Mouse (Mus musculus) megakaryocyte-erythroid progenitor cell, adult 5-6 weeks (primary cell): Measurements from ENCODE around the gene Ctbp1. TPM values are rescaled to one million over a fixed set of nuclear protein-coding genes. Genes with fewer than 3 reads are reported as not detected.
A peak's percentile ranks its signal among the peaks of the same experiment; 100 is the strongest.

Experiments
- ATAC-seq: replicated peaks from 2 replicates; pipeline ENCODE4 v1.8.0; 2016; ENCODE audit warnings: mild to moderate bottlenecking, inconsistent platforms; ENCODE audit not compliant: severe bottlenecking, poor library complexity, low FRiP score, low TSS enrichment
- total RNA-seq, 2 experiments: library from RNA; stranded (forward) in 1 of 2; stranded (reverse) in 1 of 2; fragments of 200-1000, 215-1000 nt in 1 of 2; fragments of >200 nt in 1 of 2; fragmentation: Nextera tagmentation in 1 of 2; gene quantifications; 2 replicates each; pipeline ENCODE4 v1.2.3; 2014 to 2017

Ctbp1 gene
- total RNA-seq, 2 experiments from 2014 or later, result 192 to 216 TPM

DNA sequence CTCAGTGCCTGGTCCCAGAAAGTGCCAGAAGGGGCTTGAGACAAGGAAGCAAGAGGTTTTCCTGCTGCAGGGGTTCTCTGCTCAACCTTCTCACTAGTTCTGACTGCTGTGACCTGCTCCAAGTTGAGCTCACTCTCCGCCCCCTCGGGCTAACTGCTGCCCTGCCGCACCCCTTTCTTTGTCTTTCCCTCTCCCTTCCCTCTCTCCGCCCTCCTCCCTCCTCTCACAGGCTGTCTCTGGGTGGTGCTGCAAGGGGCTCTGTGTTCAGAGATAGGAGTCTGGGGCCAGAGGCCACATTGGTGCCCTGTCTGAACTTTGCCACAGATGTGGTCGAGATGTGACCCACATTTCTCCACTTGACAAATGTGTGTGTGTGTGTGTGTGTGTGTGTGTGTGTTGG, 56.7 kb downstream of the Ctbp1 start, which contains the start of gene Spon2:
Gene Spon2 (minus strand): TSS at position 375 of the 400 bp plus-strand sequence.
- peak; percentile 94 for ATAC-seq

DNA sequence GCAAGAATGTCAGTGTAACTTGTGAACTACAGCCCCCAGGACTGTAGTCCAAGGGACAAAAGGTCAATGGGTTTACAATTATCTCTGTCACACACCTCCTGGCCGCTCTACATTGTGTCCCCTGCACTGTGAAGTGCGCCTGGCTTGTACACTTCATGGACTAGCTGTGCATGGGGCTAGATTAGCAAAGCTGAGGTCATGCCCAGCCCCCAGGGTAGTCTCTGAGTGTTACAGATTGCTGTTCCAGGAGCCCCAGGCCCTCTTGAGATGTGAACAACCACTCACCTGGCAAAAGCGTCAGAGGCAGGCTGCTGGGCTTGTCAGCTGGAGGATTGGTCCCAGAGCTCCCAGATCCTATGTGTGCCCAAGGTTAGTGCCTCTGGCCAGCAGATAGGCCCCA, 57.1 kb downstream of the Ctbp1 start:
- ATAC-seq, result peak; percentile 63

DNA sequence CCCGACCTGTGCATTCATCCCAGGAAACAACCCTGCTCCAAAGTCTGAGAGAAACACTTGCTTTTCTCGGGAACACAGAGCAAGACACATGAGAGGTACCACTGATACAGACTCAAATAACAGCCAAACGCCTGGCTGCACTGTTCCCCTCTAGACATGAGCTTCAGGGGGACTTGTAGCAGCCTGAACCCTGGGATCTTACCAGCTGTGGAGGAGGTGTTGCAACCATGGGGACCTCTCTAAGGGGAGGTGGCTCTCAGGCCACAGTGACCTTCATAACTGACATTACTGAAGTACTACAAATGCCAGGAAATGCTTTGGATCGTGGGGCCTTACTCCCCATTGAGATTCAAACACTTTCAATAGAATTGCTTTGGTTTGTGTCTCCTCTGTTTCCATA, 60.1 kb downstream of the Ctbp1 start:
- ATAC-seq, result no peak

DNA sequence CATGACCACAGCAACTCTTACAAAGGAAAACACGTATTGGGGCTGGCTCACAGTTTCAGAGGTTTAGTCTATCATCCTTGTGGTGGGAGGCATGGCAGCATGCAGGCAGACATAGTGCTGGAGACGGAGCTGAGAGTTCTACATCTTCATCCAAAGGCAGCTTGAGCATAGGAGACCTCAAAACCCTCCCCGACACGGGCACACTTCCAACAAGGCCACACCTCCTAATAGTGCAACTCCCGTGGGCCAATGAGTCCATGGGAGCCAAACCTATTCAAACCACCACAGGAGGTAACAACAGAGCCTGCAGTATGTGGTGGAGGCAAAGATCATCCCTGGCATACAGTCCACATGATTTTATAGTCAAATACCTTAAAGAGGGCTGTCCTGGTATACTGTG, 63.5 kb downstream of the Ctbp1 start:
- ATAC-seq, result no peak

DNA sequence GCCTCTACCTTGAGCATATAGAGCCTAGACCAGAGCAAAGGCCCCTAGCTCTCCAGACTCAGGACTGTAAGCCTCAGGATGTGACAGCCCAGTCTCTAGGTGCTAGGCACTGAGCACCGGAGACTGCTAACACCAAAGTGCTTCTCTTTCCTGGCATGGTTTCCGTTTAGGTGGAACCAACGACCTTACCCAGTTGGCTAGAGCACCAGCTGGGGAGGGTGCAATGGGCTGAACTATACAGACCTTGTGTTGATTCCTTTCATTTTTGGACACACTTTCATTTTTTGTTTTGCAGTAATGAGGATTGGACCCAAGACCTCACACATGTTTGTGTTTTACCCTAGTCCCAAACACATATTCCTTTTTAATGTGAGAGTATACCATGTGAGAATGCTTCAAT, 64.3 kb downstream of the Ctbp1 start:
- ATAC-seq, result no peak

DNA sequence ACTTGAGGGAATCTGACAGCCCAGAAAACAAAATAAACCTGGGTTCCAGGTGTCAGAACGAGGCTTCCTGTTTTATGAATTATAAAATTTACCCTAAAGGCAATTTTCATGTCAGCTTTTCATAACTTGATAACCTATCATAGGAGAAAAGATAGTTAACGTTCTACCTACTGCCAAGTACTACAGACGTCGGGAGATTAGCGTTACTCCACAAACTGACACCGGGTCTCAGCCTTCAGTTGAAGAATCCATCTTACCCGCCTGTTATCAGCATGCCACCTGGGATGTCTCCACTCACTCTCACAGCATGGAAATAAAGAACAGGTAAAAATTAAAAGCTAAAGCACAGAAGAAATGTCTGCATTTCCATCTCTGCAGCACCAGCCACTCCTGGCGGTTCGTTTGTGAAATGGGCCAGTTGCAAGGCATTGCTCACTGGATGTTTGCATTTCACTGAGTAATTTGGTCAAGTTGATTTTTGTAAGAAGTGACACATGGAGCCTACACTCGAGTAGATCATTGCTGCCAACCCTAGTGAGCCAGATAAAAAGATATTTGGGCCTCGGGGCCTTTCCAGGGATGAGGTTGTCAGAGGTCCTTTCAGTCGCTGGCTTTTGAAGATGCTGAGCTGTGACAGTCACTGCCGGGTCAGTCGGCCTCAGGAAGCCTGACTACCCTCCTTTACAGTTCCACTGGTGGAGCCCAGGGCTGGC, 66.1 kb downstream of the Ctbp1 start:
- ATAC-seq, result peak; percentile 60

DNA sequence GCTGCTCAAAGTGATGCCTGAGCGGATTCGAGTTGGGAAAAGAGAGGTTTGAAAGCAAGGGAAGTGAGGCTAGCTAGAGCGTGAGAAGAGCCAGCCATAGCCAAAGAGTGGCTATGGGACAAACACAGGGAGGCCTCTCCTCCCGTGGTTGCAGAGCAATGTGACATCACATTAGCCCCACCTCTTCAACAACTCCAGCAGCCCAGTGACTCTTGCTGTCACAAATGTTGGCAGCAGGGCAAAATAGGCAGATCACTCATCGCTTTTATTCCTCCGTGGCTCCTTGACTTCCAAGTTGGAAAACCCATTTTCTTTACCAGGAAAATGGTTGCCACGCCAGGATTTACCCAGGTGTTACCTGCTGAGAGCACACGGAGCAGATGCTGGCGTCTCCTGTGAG, 67.7 kb downstream of the Ctbp1 start:
- ATAC-seq, result no peak

DNA sequence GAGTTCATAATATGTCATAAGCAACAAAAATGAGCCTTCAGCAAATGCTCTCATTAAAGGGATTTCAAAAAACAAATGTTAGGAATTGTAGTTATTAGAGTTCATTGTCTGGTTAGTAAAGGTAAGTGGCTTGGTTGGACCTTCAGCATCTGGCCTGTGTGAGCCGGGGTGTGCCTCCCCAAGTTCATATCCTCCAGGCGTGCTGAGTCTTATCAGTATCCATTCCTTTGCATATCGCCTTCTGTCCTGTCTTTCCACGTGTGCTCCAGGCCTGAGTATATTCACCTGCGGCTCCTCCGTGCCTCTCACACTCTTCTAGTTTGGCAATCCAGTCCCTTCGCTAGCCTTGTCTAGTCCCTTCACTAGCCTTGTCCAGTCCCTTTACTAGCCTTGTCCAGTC, 68.5 kb downstream of the Ctbp1 start:
- ATAC-seq, result no peak

DNA sequence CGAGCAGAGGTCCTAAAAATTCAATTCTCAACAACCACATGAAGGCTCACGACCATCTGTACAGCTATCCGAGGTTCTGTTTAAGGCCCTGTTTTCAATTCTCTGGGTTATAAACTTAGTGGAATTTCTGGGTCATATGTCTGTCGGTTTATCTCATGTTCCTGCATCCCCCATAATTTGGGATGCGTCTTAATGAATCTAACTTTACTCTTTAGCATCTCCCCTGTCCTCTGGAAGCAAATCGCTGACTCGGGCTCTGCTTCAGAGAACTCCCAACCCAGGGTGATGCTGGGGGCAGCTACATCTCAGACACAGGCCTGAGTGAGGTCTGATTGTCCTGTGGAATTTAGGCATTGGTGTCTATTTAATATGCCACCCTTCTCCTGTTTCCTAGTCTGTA, 70.5 kb downstream of the Ctbp1 start:
- no peak for ATAC-seq

DNA sequence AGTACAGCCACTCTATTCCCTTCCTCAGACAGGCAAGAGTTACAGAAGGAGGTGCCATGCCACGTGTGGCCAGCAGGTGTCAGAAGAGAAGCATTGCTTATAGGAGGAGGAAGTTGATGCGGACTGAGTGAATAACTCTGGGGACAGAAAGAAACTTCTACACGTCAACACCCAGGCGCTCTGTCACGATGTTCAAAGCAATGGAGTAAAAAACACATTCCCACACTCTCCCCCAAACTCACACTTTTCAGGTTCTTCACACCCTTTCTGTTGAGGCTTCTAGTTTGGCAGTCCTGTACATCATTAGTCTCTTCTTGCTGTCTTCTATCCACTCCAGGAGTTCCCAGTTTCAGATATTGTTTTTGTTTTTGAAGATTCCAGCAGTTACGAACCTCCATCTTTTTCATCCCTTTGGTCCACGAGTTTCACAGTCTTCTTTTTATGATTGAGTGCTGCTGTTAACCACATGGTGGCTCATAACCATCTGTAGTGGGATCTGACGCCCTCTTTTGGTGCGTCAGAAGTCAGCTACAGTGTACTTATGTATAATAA, 71.0 kb downstream of the Ctbp1 start:
- peak; percentile 82 for ATAC-seq

DNA sequence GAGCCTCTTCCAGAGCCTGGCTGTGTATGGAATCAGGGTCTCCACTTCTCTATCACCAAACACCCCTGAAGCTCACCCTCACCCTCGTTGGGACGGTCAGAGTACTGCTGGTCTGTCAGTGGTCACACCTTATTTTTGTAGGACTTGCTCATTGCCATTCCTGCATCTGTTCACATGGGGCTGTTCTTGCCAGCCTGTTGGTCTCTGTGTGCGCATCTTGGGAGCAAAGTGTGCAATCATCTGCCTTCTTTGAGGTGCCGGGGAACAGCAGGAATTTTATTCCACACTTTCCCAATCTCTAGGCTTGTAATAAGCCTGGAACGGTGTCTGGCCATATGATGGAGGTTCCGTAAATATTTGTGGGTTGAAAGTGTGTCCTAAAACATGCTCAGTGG, 71.6 kb downstream of the Ctbp1 start:
- ATAC-seq, result no peak

DNA sequence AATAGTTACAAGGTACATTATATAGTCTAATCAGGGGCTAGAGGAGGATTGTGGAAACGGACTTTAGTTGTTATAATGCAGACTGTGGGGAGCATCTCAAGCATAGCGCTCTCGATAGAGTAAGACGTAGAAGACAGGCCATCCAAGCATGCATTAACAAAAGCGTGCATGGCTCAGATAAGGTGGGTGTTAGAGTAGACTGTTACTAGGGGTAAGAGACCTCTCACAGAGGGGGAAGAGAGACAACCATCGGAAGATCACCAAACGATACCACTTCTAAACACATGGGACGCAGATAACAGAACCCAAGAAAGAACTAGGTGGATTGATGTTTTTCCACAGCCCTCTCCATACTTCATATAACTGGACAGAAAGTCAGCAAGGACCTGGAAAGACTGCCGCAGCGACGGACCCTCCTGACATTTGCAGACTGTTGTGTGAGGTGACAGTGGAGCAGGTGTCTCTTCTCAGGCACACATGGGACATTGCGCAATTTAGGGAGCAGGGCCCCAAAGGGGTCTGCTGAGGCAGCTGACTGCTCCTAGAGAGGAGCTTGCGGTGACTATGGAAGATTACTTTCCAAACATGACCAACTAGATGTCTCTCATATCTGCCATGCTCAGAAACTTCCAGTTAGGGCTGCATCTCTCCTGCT, 72.2 kb downstream of the Ctbp1 start:
- no peak for ATAC-seq

DNA sequence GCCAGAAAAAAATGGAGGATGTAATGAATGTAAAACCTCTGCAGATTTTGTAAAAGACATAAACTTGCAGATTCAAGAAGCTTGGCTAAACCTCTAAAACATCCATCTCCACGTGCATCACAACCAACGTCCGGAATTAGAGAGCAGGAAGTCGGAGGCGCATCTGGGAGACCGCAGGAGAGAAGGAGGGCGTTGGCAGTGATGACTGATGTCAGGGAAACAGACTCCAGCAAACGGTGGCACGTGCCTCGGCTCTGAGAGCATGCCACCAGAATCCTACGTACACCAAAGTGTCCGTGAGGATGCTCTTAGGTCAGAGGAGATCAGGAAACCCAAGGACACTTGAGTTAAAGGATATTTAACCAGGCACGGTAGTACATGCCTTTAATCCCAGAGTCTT, 73.1 kb downstream of the Ctbp1 start:
- ATAC-seq, result no peak

DNA sequence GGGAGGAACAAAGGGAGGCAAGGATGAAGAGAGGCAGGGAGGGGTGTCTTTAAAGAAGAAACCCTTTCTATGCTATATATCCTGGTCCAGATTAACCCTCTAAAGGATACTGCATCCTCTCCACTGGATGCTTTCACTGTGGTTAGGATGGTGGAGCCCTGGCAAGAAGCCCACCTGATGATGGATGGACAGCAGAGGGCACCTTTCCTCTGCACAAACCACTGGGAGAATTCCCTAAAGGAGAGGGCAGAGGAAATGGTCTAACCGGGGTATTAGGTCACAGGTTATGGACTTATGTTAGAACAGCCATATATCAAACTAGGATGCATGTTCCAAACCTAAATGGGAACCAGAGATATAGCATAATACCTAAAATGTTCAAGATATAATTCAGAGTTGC, 74.7 kb downstream of the Ctbp1 start:
- ATAC-seq, result no peak

Other genes with a start within 250 kb of the Ctbp1 start
- gene Slc5a1, start 170.8 kb downstream of the Ctbp1 start, total RNA-seq (2014; fragmentation: Nextera tagmentation), result not detected in 2 replicates
- gene Slc5a1, start 170.8 kb downstream of the Ctbp1 start, total RNA-seq (2017), result not detected in 2 replicates
- gene Spon2, start 56.5 kb downstream of the Ctbp1 start, total RNA-seq (2014; fragmentation: Nextera tagmentation), result 23.4 and 35.0 TPM in 2 replicates
- gene Spon2, start 56.5 kb downstream of the Ctbp1 start, total RNA-seq (2017), result 14.8 and 15.1 TPM in 2 replicates
- 60.4 and 69.2 TPM in 2 replicates for gene Maea, start 60.5 kb upstream of the Ctbp1 start, total RNA-seq (2014; fragmentation: Nextera tagmentation)
- gene Maea, start 60.5 kb upstream of the Ctbp1 start, total RNA-seq (2017), result 218 and 226 TPM in 2 replicates
- gene Uvssa, start 103.6 kb upstream of the Ctbp1 start, total RNA-seq (2014; fragmentation: Nextera tagmentation), result 9.5 and 13.2 TPM in 2 replicates
- gene Uvssa, start 103.6 kb upstream of the Ctbp1 start, total RNA-seq (2017), result 4.9 and 6.2 TPM in 2 replicates
- not detected in 2 replicates for gene Nkx1-1, start 159.0 kb upstream of the Ctbp1 start, total RNA-seq (2014; fragmentation: Nextera tagmentation)
- gene Nkx1-1, start 159.0 kb upstream of the Ctbp1 start, total RNA-seq (2017), result not detected in 2 replicates